Mouse (Mus musculus) stomach, postnatal 0 days (tissue): ENCODE data around the gene Rasd2. TPM values are rescaled to one million over a fixed set of nuclear protein-coding genes. Genes with fewer than 3 reads are reported as not detected.
A peak's percentile ranks its signal among the peaks of the same experiment; 100 is the strongest.

Experiments used
- ATAC-seq: fragments of 200-750 bp; cut with Nextera tagmentation; 2 replicates; pipeline ENCODE4 v1.8.0; 2017; ENCODE audit not compliant: low FRiP score, low TSS enrichment
- DNase-seq: peaks from one replicate; pipeline ENCODE4 v3.0.0-alpha.2; 2016; ENCODE audit warnings: low spot score
- H3K27ac ChIP-seq: fragments of 300-500 bp; sonication (generic); replicated peaks from 2 replicates; pipeline ENCODE4 v1.5.1; 2014; ENCODE audit warnings: mild to moderate bottlenecking, control low read depth
- H3K27me3 ChIP-seq: fragments of 300-500 bp; sonication (generic); 2 replicates; pipeline ENCODE4 v1.6.1; 2014; ENCODE audit warnings: low read length; ENCODE audit not compliant: control insufficient read depth, insufficient read depth
- H3K36me3 ChIP-seq: fragments of 300-500 bp; sonication (generic); 2 replicates; pipeline ENCODE4 v1.6.1; 2014; ENCODE audit warnings: low read length, mixed read lengths; ENCODE audit not compliant: control insufficient read depth, insufficient read depth
- H3K4me1 ChIP-seq: fragments of 300-500 bp; sonication (generic); replicated peaks from 2 replicates; pipeline ENCODE4 v1.6.1; 2014; ENCODE audit warnings: antibody characterized with exemption; ENCODE audit not compliant: control insufficient read depth, insufficient read depth
- H3K4me2 ChIP-seq: fragments of 300-500 bp; sonication (generic); replicated peaks from 2 replicates; pipeline ENCODE4 v1.6.1; 2014; ENCODE audit warnings: low read depth, mild to moderate bottlenecking, control low read depth, moderate library complexity
- H3K4me3 ChIP-seq: fragments of 300-500 bp; sonication (generic); 2 replicates; pipeline ENCODE4 v1.5.1; 2014; ENCODE audit warnings: low read depth, low read length, control low read depth
- H3K9ac ChIP-seq: fragments of 300-500 bp; sonication (generic); 2 replicates; pipeline ENCODE4 v1.6.1; 2014; ENCODE audit warnings: mild to moderate bottlenecking, low read length, control low read depth, mixed read lengths
- H3K9me3 ChIP-seq: fragments of 300-500 bp; sonication (generic); 2 replicates; pipeline ENCODE4 v1.6.1; 2016; ENCODE audit warnings: low read length; ENCODE audit not compliant: control insufficient read depth
- CTCF ChIP-seq: IDR thresholded peaks from 2 replicates; pipeline ENCODE4 v1.5.1; 2016; ENCODE audit warnings: antibody characterized with exemption, low read depth, mild to moderate bottlenecking, moderate library complexity
- EP300 ChIP-seq: optimal IDR thresholded peaks from 2 replicates; pipeline ENCODE3; 2016; ENCODE audit warnings: antibody characterized with exemption
- WGBS: fragments of 180-500 bp; shearing (Covaris S2); extraction: QIAGEN DNeasy Blood & Tissue Kit; methylation state at CpG from one replicate; pipeline ENCODE4 v1.1.7; 2014; 5-methylcytosine and 5-hydroxymethylcytosine counted together
- polyA plus RNA-seq: library from polyadenylated mRNA; unstranded; fragments of >200 nt; fragmentation: Nextera tagmentation; extraction: Ambion mirVana; gene quantifications from 2 replicates; pipeline ENCODE4 v1.2.1, GENCODE M21; 2015

Rasd2 gene
- polyA plus RNA-seq, 1 experiment from 2014 or later, result 1.2 TPM

- WGBS, result 52% methylated on average over 4 of the region's 4 CpGs
- Histone ChIP-seq H3K4me1 (no peaks in the 10 kb centered on the region), H3K27me3 (no peaks in the 10 kb centered on the region), H3K36me3 (no peaks in the 10 kb centered on the region), H3K4me3 (no peak overlapping the region), H3K9ac (no peak overlapping the region), H3K9me3 (no peaks in the 10 kb centered on the region), H3K4me2 (no peak overlapping the region), H3K27ac (no peak overlapping the region)
- TF ChIP-seq EP300, result no peak
- peak; percentile 78 for TF ChIP-seq CTCF
- 0 out of 2 replicates have a peak, but pooled peaks have one; percentile 18 for ATAC-seq
- peak; percentile 46 for DNase-seq
These were observed 20.3 kb downstream of the Rasd2 start for GRCm38 (mm10) chr8:75233915-75234554.

GRCm38 (mm10) chr8:75247331-75247730 lies 33.6 kb downstream of the Rasd2 start:
- H3K4me2 ChIP-seq, result no peak overlapping the region

GRCm38 (mm10) chr8:75249186-75249585 lies 35.4 kb downstream of the Rasd2 start:
- Histone ChIP-seq H3K27ac (no peak overlapping the region), H3K9me3 (no peaks in the 10 kb centered on the region), H3K27me3 (no peaks in the 10 kb centered on the region), H3K4me3 (no peak overlapping the region), H3K36me3 (no peaks in the 10 kb centered on the region), H3K9ac (no peak overlapping the region), H3K4me2 (no peak overlapping the region), H3K4me1 (no peaks in the 10 kb centered on the region)
- WGBS, result 88% methylated on average over 4 of the region's 4 CpGs
- TF ChIP-seq EP300 (no peak), CTCF (no peak)
- ATAC-seq (no peak), DNase-seq (no peak)

More at GRCm38 (mm10) chr8:75247331-75247730, 33.6 kb downstream of the Rasd2 start:
- Histone ChIP-seq H3K9ac (no peak overlapping the region), H3K9me3 (no peaks in the 10 kb centered on the region), H3K36me3 (no peaks in the 10 kb centered on the region), H3K27ac (no peak overlapping the region), H3K4me1 (no peaks in the 10 kb centered on the region), H3K4me3 (no peak overlapping the region), H3K27me3 (no peaks in the 10 kb centered on the region)
- WGBS, result 85% methylated on average over 15 of the region's 15 CpGs
- ATAC-seq (no peak), DNase-seq (no peak)
- TF ChIP-seq EP300 (no peak), CTCF (no peak)

- no peak overlapping the region for H3K4me2 ChIP-seq
- no peak overlapping the region for H3K4me3 ChIP-seq
- no peak overlapping the region for H3K9ac ChIP-seq
- no peak overlapping the region for H3K27ac ChIP-seq
- no peaks in the 10 kb centered on the region for H3K36me3 ChIP-seq
- H3K9me3 ChIP-seq, result no peaks in the 10 kb centered on the region
- H3K27me3 ChIP-seq, result no peaks in the 10 kb centered on the region
- TF ChIP-seq CTCF, result no peak
- no peak for TF ChIP-seq EP300
- WGBS, result 72% methylated on average over 3 of the region's 3 CpGs
- no peak for ATAC-seq
- H3K4me1 ChIP-seq, result no peaks in the 10 kb centered on the region
- no peak for DNase-seq
These were observed 40.3 kb downstream of the Rasd2 start for GRCm38 (mm10) chr8:75254027-75254426.

- H3K27me3 ChIP-seq, result no peaks in the 10 kb centered on the region
- no peak for TF ChIP-seq CTCF
- TF ChIP-seq EP300, result no peak
- ATAC-seq, result no peak
- WGBS, result 76% methylated on average over 3 of the region's 3 CpGs
- H3K36me3 ChIP-seq, result no peaks in the 10 kb centered on the region
- DNase-seq, result no peak
- no peaks in the 10 kb centered on the region for H3K9me3 ChIP-seq
- no peaks in the 10 kb centered on the region for H3K4me1 ChIP-seq
- no peak overlapping the region for H3K4me2 ChIP-seq
- no peak overlapping the region for H3K9ac ChIP-seq
- no peak overlapping the region for H3K27ac ChIP-seq
- H3K4me3 ChIP-seq, result no peak overlapping the region
These were observed 41.9 kb downstream of the Rasd2 start for GRCm38 (mm10) chr8:75255635-75256034.

GRCm38 (mm10) chr8:75272166-75272565 lies 58.4 kb downstream of the Rasd2 start:
- H3K27me3 ChIP-seq, result no peaks in the 10 kb centered on the region
- no peak overlapping the region for H3K4me3 ChIP-seq
- no peak overlapping the region for H3K4me2 ChIP-seq
- 27% methylated on average over 4 of the region's 4 CpGs for WGBS
- no peak overlapping the region for H3K27ac ChIP-seq
- TF ChIP-seq EP300, result no peak
- TF ChIP-seq CTCF, result peak; percentile 72
- no peak overlapping the region for H3K9ac ChIP-seq
- peaks cover 5% of the 10 kb centered on the region; the same call in 1 of the 2 replicates for H3K9me3 ChIP-seq
- DNase-seq (no peak), ATAC-seq (no peak)
- no peaks in the 10 kb centered on the region for H3K36me3 ChIP-seq
- H3K4me1 ChIP-seq, result no peaks in the 10 kb centered on the region

Other genes with a start within 250 kb of the Rasd2 start
- 9.9 and 11.4 TPM in 2 replicates for gene Hmgxb4, start 220.6 kb upstream of the Rasd2 start, polyA plus RNA-seq
- 39.2 and 45.6 TPM in 2 replicates for gene Tom1, start 180.2 kb upstream of the Rasd2 start, polyA plus RNA-seq
- gene Hmox1, start 120.3 kb upstream of the Rasd2 start, polyA plus RNA-seq, result 59.0 and 61.4 TPM in 2 replicates
- gene Mcm5, start 104.4 kb upstream of the Rasd2 start, polyA plus RNA-seq, result 29.2 and 29.4 TPM in 2 replicates
- gene Gm10358, start 192.6 kb downstream of the Rasd2 start, polyA plus RNA-seq, result 0.07 TPM in 1 of 2 replicates, not detected in the other
- not detected in 2 replicates for gene Iqcm, start 234.8 kb downstream of the Rasd2 start, polyA plus RNA-seq